Mouse (Mus musculus) gastrocnemius, adult 18-20 months (tissue): ENCODE measurements at regions not wholly inside any gene's neighbourhood (a gene's known extent, or its start where the extent isn't known, plus 50 kb on each side); places are given as distances from the start of the nearest gene placed in this dataset.

Source experiments
- DNase-seq: peaks from one replicate; pipeline ENCODE4 v3.0.0; 2021; ENCODE audit warnings: low spot score

- DNase-seq = no peak
Measured at GRCm38 (mm10) chr14:76641752-76642529, 85.3 kb upstream of the Serp2 start.

GRCm38 (mm10) chr14:76633170-76633569 lies 76.5 kb upstream of the Serp2 start:
- DNase-seq = no peak

- DNase-seq = no peak
Measured at GRCm38 (mm10) chr14:76632763-76633162, 76.1 kb upstream of the Serp2 start.

GRCm38 (mm10) chr14:76631740-76632139 lies 75.1 kb upstream of the Serp2 start:
- peak; percentile 80 for DNase-seq

GRCm38 (mm10) chr14:76631181-76631580 lies 74.5 kb upstream of the Serp2 start:
- no peak for DNase-seq

- DNase-seq = no peak
Measured at GRCm38 (mm10) chr14:76629913-76630478, 73.3 kb upstream of the Serp2 start.

GRCm38 (mm10) chr14:76628182-76628892 lies 71.6 kb upstream of the Serp2 start:
- no peak for DNase-seq

GRCm38 (mm10) chr14:76625589-76626368 lies 69.1 kb upstream of the Serp2 start:
- DNase-seq = no peak

- no peak for DNase-seq
Measured at GRCm38 (mm10) chr14:76624626-76625378, 68.1 kb upstream of the Serp2 start.

- no peak for DNase-seq
Measured at GRCm38 (mm10) chr14:76623371-76623988, 66.8 kb upstream of the Serp2 start.

GRCm38 (mm10) chr14:76622634-76623291 lies 66.1 kb upstream of the Serp2 start:
- no peak for DNase-seq

- no peak for DNase-seq
Measured at GRCm38 (mm10) chr14:76619038-76619409, 62.3 kb upstream of the Serp2 start.

- DNase-seq = no peak
Measured at GRCm38 (mm10) chr14:76618331-76619037, 61.8 kb upstream of the Serp2 start.

- DNase-seq = peak; percentile 50
Measured at GRCm38 (mm10) chr14:76617889-76618288, 61.2 kb upstream of the Serp2 start.

- no peak for DNase-seq
Measured at GRCm38 (mm10) chr14:76617447-76617846, 60.8 kb upstream of the Serp2 start.

GRCm38 (mm10) chr14:76616367-76616683 lies 59.6 kb upstream of the Serp2 start:
- DNase-seq = no peak

- no peak for DNase-seq
Measured at GRCm38 (mm10) chr14:76615603-76616366, 59.1 kb upstream of the Serp2 start.

GRCm38 (mm10) chr14:76615182-76615581 lies 58.5 kb upstream of the Serp2 start:
- DNase-seq = no peak

- DNase-seq = no peak
Measured at GRCm38 (mm10) chr14:76614682-76615081, 58.0 kb upstream of the Serp2 start.
